In the genomic region with DNA sequence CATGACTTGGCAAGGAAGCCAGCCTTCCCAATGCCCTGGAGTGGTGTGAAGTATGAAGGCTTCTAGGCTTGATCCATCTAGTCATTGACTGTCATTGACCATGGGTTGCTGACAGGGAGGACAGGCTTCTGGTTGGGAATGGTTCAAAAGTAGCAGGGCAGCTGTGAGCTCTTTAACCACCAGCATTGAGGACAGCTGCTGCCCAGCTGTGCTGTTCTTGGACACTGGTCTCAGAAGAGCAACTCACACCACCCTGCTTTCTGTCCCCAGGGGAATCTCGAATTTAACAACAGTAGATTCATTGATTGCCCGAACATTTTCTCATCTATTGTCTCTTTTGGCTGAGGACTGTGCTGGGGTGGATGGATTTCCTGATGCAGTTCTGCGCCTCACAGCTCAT, we compare ENCODE assay signal across 22 mouse cellular contexts. TPM values are rescaled to one million over a fixed set of nuclear protein-coding genes. Genes with fewer than 3 reads are reported as not detected.
"Had no signal": no experiment of that assay in that cellular context is flagged by ENCODE, and none has a peak within 500 bp of the region (broad histone marks: within the 10 kb centered on the region; RNA-seq: fewer than 3 reads in every experiment).

No protein-coding gene starts in this region.

- H3K4me3 ChIP-seq: layer of hippocampus, adult 2 months; limb, embryonic 15.5 days; liver, embryonic 12.5 days; midbrain, embryonic 10.5 days; neural tube, embryonic 12.5 days had no signal

- DNase-seq: kidney, adult 18-20 months; kidney, postnatal 10 days; kidney, postnatal 4 days; left cerebral cortex, postnatal 4 days; lung, postnatal 36 days; midbrain, embryonic 14.5 days; spleen, adult 18-20 months; thymus, adult 18-20 months; thymus, postnatal 14 days had no signal

- H3K9me3 ChIP-seq: limb, embryonic 15.5 days; liver, embryonic 12.5 days; midbrain, embryonic 10.5 days; neural tube, embryonic 12.5 days had no signal

- H3K27ac ChIP-seq: limb, embryonic 15.5 days; liver, embryonic 12.5 days; midbrain, embryonic 10.5 days; neural tube, embryonic 12.5 days had no signal

- H3K4me2 ChIP-seq: limb, embryonic 15.5 days; liver, embryonic 12.5 days; neural tube, embryonic 12.5 days had no signal

- H3K36me3 ChIP-seq: limb, embryonic 15.5 days; liver, embryonic 12.5 days; midbrain, embryonic 10.5 days; neural tube, embryonic 12.5 days had no signal

- H3K9ac ChIP-seq: limb, embryonic 15.5 days; liver, embryonic 12.5 days; neural tube, embryonic 12.5 days had no signal

- ATAC-seq: liver, embryonic 12.5 days had no signal

- H3K4me1 ChIP-seq: limb, embryonic 15.5 days; liver, embryonic 12.5 days; midbrain, embryonic 10.5 days; neural tube, embryonic 12.5 days had no signal

RNA-seq across cellular contexts. Expression of a gene that starts 43.5 kb away (rescaled TPM):
- total RNA-seq: neutrophil, adult 5-6 weeks had no signal

RNA-seq across cellular contexts. Expression of a gene that starts 51.1 kb away (rescaled TPM):
- total RNA-seq: layer of hippocampus, adult 2 months; layer of hippocampus, postnatal 14 days; left cerebral cortex, adult 18-20 months; left cerebral cortex, postnatal 10 days; left cerebral cortex, postnatal 4 days; megakaryocyte, adult 5-6 weeks; neutrophil, adult 5-6 weeks had no signal
- polyA plus RNA-seq: kidney, embryonic 14.5 days; limb, embryonic 15.5 days; liver, embryonic 12.5 days; liver, embryonic 16.5 days; midbrain, embryonic 10.5 days; midbrain, embryonic 14.5 days; stomach, embryonic 14.5 days had no signal

RNA-seq across cellular contexts. Expression of a gene that starts 51.2 kb away (rescaled TPM):
- total RNA-seq: layer of hippocampus, adult 2 months; layer of hippocampus, postnatal 14 days; left cerebral cortex, adult 18-20 months; left cerebral cortex, postnatal 10 days; left cerebral cortex, postnatal 4 days; megakaryocyte, adult 5-6 weeks; neutrophil, adult 5-6 weeks had no signal
- polyA plus RNA-seq: kidney, embryonic 14.5 days; limb, embryonic 15.5 days; liver, embryonic 12.5 days; liver, embryonic 16.5 days; midbrain, embryonic 10.5 days; midbrain, embryonic 14.5 days; stomach, embryonic 14.5 days had no signal

RNA-seq across cellular contexts. Expression of a gene that starts 52.4 kb away (rescaled TPM):
- total RNA-seq: layer of hippocampus, adult 2 months; layer of hippocampus, postnatal 14 days; left cerebral cortex, adult 18-20 months; left cerebral cortex, postnatal 10 days; left cerebral cortex, postnatal 4 days; megakaryocyte, adult 5-6 weeks; neutrophil, adult 5-6 weeks had no signal
- polyA plus RNA-seq: kidney, embryonic 14.5 days; liver, embryonic 12.5 days; liver, embryonic 16.5 days; midbrain, embryonic 14.5 days; neural tube, embryonic 12.5 days; stomach, embryonic 14.5 days had no signal

RNA-seq across cellular contexts. Expression of a gene that starts 58.9 kb away (rescaled TPM):
- total RNA-seq: megakaryocyte, adult 5-6 weeks; neutrophil, adult 5-6 weeks had no signal
